Mouse (Mus musculus) heart, adult 2 months (tissue): ENCODE measurements around the gene Kdm7a.

Experiments used
- CTCF ChIP-seq: fragments of 200-600 bp; IDR thresholded peaks from 2 replicates; pipeline ENCODE4 v1.8.1; 2022; ENCODE audit warnings: antibody characterized with exemption, mild to moderate bottlenecking, moderate library complexity
- POLR2A ChIP-seq: fragments of 200-500 bp; IDR thresholded peaks from 2 replicates; pipeline ENCODE4 v1.6.1; 2011; ENCODE audit warnings: mild to moderate bottlenecking, low read depth, low read length, control low read depth; ENCODE audit not compliant: insufficient read depth

DNA sequence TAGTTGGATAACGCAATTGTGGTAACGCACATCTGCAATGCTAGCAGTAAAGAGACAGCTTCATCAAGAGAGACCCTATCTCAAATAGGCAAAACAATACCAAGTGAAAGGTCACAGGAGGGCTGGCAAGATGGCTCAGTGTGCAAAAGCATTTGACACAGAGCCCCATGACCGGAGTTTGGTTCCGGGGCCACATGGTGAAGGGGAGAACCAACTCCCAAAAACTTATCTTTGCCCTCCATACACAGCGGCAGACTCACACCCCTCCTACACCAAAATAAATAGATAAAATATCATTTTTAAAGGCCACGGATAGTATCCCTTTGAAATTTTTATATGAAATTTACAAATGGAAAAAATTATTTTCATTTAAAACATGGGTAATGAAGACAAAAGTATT, 44.6 kb downstream of the Kdm7a start:
- no peak for TF ChIP-seq CTCF
- TF ChIP-seq POLR2A, result no peak
